Mouse (Mus musculus): ENCODE measurements around the gene Ak4. TPM values are rescaled to one million over a fixed set of nuclear protein-coding genes. Genes with fewer than 3 reads are reported as not detected.

Ak4 gene
- total RNA-seq, 2 experiments from 2014 or later: 1.1 to 1.9 TPM

DNA sequence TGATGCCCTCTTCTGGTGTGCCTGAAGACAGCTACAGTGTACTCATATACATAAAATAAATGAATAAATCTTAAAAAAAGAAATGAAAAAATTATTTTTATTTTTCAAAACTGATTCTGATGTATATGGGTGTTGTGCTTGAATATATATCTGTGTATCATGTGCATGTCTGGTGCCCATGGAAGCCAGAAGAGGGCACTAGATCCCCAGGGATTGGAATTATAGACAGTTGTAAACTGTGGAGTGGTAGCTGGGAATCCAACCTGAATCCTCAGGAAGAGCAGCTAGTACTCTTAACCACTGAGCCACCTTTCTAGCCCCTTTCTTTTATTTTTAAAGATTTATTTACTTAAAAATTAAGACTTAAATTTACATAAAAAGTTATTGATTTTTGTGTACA lies 87.3 kb downstream of the Ak4 start:
- intact Hi-C loops (cut with DNase I): no loop called here
- DNase-seq: no peak

DNA sequence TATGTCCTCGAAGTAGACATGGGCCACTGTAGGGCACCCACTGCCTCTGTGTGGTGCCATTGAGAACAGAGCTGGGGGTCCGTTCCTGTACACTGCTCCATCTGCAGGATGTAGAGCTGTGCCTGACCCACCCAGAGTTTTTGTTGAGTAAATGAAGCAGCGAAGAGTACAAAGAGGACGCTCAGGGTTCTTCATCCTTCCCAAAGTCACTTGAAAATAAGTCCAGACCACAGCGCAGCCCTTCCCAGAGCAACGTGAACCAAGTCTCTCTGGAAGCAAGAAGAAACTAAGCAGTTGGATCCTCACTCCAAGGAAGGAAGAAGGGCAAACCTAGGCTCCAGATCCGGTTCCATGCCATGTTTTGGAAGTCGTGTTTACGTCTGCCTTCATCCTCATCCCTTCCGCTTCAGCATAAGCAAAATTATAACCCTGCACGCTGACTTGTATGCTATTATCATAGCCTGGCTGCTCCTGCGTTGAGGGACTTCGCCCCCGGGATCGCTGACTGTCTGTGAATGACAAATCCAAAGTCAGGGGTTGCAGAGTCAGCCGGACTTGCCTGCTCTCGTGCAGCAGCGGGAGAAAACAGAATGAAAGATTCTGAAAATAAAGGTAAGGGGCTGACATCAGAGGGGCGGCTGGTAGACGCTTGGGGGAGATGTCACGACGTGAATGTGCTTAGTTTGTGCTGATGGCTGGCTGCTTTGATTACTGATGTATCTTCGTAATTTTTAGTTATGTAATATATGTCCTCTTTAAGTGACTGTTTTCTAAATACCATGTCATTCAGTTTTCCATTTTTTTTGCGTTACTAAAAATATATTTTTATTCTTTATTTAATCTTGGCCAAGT lies 88.7 kb downstream of the Ak4 start:
- peak in 1 of 2 experiments; percentile 14 for DNase-seq
- intact Hi-C loops (cut with DNase I): no loop called here

DNA sequence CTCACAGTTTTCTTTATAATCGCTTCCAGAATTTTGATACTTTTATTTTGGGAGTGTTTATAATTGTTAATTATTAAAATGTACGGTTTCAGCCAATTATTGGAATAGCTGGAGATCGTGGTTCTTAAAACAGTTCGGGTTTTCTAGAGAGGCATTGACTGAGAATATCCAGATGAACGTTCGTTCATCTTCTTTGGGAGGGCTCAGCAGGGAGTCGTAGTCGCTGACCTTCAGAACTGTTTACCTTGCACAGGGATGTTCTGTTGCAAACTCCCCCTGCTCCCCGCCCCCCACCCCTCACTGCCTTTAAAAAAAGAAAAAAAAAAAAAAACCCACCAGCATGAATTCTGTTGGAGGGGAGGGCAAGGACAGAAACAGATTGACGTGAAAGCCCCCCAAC lies 89.4 kb downstream of the Ak4 start:
- intact Hi-C loops (cut with DNase I): no loop called here
- no peak for DNase-seq

DNA sequence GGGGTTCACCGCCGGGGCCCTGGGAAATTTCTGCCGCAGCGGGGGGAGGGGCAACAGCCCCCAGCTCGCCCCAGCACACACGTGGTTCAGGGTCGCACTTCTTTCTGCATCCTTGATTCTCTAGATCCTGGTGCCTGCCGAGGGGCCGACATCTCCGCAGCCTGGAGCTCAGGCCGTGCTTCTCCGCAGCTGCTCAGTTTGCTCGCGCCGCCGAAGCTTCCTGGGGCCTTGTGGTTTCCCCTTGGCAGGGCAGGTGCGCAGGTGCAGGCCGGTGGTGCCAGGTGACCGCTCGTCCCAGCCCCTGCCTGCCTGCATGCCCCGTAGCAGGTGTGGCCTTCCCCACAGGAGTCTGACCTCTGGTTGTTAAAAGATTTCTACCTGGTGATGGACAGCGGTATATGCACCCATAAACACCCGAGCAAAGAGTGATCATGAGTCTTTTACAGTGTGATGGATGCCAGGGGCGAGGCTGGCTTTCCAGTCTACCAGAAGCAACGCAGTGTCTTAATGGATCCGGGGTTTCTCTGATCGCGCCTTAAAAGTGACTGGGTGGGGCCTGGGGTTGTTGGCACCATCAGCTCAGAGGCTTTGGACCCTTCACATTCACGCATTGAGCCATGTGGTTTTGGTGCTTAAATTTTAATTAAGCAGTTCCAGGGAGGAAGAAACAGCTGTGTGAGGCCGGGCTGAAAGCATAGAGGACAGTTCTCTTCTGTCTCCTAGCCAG lies 89.9 kb downstream of the Ak4 start:
- intact Hi-C loops (cut with DNase I): no loop called here
- no peak for DNase-seq

DNA sequence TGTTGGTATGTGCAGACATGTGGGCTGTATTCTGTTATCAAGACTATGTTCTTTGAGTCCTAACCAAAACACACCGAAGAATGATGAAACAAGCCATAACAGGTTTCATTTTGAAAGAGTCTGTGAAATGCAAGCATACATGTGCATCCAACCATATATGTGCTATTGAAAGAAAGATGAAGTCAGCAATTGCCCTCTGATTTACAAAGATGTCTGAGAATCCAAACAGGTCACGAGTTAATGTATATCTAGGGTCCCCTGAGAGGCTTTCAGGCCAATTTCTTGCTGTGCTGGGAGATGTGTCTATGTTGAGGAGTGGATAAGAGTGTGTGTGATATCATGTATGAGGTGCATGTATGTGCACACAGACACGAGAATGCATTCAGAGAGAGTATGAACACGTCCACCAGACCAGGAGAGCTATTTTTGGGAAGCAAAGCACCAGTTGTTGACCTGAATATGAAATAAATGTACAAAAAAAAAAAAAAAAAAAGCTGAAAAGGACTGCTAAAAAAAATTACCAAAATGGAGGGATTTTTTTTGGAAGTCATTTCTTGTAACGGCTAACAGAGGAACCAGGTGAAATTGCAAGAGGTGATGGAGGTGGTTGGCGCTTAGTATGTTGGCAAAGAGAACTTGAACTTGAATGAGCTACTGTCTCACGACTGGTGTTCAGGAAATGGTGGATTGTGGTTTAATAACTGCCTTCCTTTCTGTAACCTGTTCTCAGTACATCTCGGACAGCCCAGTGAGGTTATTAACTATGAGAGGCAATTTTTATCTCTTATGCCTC lies 91.2 kb downstream of the Ak4 start:
- intact Hi-C loops (cut with DNase I): no loop called here
- DNase-seq: no peak

DNA sequence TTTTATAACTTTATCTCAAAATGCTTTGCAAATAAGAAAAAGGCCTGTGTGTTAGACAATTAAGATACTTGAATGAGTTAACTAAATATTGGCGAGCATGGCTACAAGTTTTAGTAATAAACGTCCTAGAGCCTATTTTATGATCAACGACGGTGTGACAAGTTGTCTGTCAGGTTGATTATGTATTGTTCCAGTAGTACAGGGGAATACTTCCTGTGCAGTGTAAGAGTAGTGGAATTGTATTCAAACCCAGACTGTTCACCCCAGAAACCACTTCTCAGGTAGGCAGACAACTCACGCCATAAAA lies 91.8 kb downstream of the Ak4 start:
- intact Hi-C loops (cut with DNase I): no loop called here
- no peak for DNase-seq

DNA sequence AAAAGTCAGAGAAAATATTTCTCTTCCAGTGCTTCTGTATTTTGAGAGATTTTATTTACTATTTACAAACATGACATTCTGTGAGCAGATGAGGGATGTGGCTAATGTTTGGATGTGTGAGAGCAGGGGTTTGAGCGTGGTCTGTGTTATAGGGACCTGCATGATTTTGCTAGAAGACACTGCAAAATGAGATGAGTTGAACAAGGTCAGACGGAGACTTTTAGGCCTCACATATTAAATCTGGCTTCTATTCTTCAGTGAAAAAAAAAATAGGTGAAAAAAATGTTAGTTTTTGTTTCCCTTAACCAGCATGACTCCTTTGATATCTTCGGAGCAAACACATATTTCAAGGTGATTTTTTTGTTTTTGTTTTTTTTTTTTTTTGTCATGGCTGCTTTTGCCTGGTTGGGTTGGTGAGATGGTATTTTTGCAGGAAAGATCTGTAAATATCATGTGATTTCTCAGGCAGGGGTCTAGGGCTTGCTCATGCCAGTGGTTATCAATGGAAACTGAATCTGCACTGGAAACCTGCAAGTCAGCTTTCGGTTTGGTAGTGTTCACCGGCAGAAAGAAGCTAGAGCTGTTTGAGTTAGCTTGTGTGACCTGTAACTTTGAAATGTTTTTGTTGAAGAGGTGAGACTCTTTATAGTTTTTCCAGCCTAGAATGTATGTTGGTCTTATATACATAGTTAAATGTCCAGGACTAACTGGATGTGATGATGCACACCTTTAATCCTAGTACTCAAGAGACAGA lies 92.9 kb downstream of the Ak4 start:
- intact Hi-C loops (cut with DNase I): no loop called here
- DNase-seq: no peak

DNA sequence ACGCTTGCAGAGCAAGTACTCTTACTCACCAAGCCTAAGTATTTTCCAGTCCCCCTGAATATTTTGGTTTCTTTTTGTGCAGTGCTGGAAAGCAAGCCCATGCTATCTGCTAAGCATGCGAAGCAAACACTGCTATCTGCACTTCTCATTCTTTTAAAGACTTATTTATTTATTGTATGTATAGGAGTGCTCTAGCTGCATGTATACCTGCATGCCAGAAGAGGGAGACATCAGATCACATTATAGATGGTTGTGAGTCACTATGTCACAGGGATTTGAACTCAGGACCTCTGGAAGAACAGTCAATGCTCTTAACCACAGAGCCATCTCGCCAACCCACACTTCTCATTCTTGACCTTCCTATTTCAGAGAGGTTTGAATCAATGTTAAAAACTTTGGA lies 94.2 kb downstream of the Ak4 start:
- intact Hi-C loops (cut with DNase I): no loop called here
- no peak for DNase-seq

DNA sequence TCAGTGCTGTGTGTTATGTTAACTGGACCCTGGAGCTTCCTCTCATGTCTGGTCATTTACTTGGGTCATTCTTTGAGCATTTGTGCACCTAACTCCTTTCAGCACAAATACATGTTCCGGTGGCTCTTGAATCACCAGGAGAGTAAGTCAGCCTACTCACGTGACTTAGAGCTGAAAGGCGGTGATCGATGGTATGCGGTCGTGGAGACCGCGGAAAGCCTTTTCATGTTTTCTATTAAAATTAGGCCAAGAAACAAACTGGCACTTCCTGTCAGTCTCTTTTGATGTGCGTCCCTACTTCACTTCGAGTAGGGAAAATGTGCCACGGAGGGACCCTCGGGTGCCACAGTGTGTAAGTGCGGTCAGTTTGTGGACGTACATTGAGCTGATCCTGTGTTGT lies 96.8 kb downstream of the Ak4 start:
- intact Hi-C loops (cut with DNase I): no loop called here

More for the DNA sequence above, 96.8 kb downstream of the Ak4 start:
- no peak for DNase-seq

Other genes with a start within 250 kb of the Ak4 start
- gene Jak1, start 154.0 kb upstream of the Ak4 start, total RNA-seq (2021): 100 to 1,000 TPM; 100 to 109 TPM
- under 1 TPM; 0.22 to 0.31 TPM for gene Dnajc6, start 77.4 kb downstream of the Ak4 start, total RNA-seq (2021)
- 1 to 10 TPM; 8.1 TPM for gene Leprot, start 228.4 kb downstream of the Ak4 start, total RNA-seq (2021)